Mouse (Mus musculus): Measurements from ENCODE around the gene Gm13691.
"Not testable (repeated sequence)": the region's sequence is repeated elsewhere in the genome, so short reads cannot be mapped to it uniquely, and the experiment has no call there.

Gene Gm13691

DNA sequence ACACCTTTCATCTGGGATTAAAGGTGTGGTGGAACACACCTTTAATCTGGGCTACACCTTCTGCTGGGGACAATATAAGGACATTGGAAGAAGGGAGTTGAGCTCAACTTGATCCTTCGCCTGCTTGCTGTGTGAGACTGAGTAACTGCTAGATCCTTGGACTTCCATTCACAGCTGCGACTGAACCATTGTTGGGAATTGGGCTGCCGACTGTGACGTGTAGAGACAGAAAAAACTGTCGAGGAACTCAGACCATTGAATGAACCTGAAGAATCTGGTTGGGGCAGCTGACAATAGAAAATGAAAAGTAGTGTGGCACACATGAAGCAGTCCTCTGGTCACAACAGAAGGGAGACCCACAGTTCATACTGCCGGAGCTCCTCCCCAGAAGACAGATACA lies at the start of gene Gm13691:
Gm13691 (plus strand) TSS at position 301 of the 400 bp plus-strand sequence.
- not testable (repeated sequence) for DNase-seq (ENCODE audit: extremely low spot score, low spot score)

DNA sequence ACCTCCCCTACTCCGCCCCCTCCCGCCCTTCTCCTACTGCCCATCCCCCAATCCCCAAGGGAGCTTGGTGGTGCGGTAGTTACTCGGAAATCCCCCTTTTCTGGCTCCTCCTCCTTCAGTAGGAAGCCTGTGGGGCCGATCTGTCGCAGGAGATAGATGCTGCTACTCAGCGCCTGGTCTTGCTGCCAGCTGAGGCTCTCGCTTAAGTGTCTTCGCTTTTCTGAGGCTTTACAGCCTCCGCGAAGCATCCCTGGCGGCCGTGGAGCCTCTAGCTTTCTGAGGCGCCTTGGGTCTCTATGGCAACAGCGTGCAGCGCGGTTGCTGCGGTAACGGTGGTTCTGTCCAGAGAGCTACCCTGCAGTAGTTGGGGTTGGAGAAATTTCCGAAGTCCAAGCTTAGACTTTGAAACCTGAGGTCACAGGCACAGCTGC lies 49.4 kb upstream of the Gm13691 start, which contains the start of gene Zswim2:
Zswim2 (minus strand) TSS at position 298 of the 431 bp plus-strand sequence.
- DNase-seq (ENCODE audit: extremely low spot score, low spot score) = peak; percentile 74

DNA sequence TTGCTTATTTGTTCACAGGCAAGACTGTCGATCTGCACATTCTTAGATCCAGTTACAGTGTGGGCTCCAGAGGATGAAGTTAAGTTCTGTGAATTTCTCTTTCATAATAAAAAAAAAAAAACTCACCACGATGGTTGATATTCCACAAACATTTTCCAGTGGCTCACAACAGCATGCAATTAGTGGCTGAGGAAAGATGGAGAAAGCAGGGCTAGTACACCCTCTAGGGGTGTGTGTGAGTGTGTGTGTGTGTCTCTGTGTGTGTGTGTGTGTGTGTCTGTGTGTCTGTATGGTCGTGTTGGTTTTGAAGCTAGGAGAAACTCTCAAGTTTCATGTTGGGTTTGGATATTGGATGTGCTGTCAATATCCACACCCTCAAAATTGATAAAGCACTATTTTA lies 49.0 kb upstream of the Gm13691 start:
- DNase-seq (ENCODE audit: extremely low spot score, low spot score) = no peak

DNA sequence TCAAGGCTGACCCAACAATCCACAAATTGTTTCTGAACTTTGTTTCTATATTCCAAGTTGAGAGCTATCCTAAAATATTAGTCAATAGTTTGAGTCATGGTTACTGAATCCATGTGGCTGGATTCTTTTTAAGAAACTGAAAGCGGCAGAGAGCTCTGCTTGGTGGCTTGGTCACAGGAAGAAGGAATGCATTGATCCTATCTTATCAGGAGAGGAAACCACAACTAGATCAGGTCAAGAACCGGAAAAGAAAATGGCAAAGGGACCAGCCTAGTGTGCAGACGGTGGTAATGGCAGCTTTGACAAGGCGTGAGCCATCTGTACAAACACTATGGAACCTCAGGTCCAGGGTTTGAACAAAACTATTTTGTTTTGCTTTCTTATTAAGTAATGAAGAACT lies 48.6 kb upstream of the Gm13691 start:
- no peak for DNase-seq (ENCODE audit: extremely low spot score, low spot score)

DNA sequence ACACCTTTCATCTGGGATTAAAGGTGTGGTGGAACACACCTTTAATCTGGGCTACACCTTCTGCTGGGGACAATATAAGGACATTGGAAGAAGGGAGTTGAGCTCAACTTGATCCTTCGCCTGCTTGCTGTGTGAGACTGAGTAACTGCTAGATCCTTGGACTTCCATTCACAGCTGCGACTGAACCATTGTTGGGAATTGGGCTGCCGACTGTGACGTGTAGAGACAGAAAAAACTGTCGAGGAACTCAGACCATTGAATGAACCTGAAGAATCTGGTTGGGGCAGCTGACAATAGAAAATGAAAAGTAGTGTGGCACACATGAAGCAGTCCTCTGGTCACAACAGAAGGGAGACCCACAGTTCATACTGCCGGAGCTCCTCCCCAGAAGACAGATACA lies 35.0 kb upstream of the Gm13691 start, which contains the start of gene Gm13698:
Gm13698 (plus strand) TSS at position 301 of the 400 bp plus-strand sequence.
- not testable (repeated sequence) for DNase-seq (ENCODE audit: extremely low spot score, low spot score)

DNA sequence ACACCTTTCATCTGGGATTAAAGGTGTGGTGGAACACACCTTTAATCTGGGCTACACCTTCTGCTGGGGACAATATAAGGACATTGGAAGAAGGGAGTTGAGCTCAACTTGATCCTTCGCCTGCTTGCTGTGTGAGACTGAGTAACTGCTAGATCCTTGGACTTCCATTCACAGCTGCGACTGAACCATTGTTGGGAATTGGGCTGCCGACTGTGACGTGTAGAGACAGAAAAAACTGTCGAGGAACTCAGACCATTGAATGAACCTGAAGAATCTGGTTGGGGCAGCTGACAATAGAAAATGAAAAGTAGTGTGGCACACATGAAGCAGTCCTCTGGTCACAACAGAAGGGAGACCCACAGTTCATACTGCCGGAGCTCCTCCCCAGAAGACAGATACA lies 29.1 kb upstream of the Gm13691 start, which contains the start of gene Gm13693:
Gm13693 (plus strand) TSS at position 301 of the 400 bp plus-strand sequence.
- DNase-seq (ENCODE audit: extremely low spot score, low spot score) = not testable (repeated sequence)

DNA sequence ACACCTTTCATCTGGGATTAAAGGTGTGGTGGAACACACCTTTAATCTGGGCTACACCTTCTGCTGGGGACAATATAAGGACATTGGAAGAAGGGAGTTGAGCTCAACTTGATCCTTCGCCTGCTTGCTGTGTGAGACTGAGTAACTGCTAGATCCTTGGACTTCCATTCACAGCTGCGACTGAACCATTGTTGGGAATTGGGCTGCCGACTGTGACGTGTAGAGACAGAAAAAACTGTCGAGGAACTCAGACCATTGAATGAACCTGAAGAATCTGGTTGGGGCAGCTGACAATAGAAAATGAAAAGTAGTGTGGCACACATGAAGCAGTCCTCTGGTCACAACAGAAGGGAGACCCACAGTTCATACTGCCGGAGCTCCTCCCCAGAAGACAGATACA lies 23.3 kb upstream of the Gm13691 start, which contains the start of gene Gm13695:
Gm13695 (plus strand) TSS at position 301 of the 400 bp plus-strand sequence.
- DNase-seq (ENCODE audit: extremely low spot score, low spot score) = not testable (repeated sequence)

DNA sequence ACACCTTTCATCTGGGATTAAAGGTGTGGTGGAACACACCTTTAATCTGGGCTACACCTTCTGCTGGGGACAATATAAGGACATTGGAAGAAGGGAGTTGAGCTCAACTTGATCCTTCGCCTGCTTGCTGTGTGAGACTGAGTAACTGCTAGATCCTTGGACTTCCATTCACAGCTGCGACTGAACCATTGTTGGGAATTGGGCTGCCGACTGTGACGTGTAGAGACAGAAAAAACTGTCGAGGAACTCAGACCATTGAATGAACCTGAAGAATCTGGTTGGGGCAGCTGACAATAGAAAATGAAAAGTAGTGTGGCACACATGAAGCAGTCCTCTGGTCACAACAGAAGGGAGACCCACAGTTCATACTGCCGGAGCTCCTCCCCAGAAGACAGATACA lies 17.5 kb upstream of the Gm13691 start, which contains the start of gene Gm13696:
Gm13696 (plus strand) TSS at position 301 of the 400 bp plus-strand sequence.
- not testable (repeated sequence) for DNase-seq (ENCODE audit: extremely low spot score, low spot score)

DNA sequence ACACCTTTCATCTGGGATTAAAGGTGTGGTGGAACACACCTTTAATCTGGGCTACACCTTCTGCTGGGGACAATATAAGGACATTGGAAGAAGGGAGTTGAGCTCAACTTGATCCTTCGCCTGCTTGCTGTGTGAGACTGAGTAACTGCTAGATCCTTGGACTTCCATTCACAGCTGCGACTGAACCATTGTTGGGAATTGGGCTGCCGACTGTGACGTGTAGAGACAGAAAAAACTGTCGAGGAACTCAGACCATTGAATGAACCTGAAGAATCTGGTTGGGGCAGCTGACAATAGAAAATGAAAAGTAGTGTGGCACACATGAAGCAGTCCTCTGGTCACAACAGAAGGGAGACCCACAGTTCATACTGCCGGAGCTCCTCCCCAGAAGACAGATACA lies 11.7 kb upstream of the Gm13691 start, which contains the start of gene Gm13694:
Gm13694 (plus strand) TSS at position 301 of the 400 bp plus-strand sequence.
- DNase-seq (ENCODE audit: extremely low spot score, low spot score) = not testable (repeated sequence)

DNA sequence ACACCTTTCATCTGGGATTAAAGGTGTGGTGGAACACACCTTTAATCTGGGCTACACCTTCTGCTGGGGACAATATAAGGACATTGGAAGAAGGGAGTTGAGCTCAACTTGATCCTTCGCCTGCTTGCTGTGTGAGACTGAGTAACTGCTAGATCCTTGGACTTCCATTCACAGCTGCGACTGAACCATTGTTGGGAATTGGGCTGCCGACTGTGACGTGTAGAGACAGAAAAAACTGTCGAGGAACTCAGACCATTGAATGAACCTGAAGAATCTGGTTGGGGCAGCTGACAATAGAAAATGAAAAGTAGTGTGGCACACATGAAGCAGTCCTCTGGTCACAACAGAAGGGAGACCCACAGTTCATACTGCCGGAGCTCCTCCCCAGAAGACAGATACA lies 5.9 kb upstream of the Gm13691 start, which contains the start of gene Gm13697:
Gm13697 (plus strand) TSS at position 301 of the 400 bp plus-strand sequence.
- not testable (repeated sequence) for DNase-seq (ENCODE audit: extremely low spot score, low spot score)

DNA sequence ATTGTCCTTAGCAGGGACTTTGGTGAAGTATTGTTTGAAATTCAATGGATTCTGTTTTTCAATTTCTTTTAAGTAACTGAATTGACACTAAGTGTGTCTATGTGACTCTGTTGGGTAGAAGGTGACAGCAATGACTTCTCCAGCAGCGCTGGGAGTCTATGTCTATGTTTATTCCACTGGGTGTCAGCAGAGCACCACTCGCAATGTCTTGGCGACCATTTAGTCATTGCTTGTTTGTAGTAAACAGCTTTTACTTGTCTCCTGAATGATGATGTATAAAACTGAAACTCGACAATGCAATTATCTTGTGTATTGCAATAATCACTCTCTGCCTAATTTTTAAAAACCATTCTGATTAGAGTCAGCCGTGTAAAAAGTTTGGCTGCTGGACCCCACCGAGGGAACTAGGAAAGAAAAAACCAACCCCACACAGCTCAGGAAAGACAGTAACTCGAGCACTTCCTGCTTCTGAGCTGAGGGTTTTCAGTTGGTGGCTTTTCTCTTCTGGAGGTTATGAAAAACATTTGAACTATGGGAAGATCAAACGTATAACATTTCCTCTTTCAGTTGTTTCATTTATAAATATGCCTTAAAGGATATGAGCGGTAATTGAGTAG lies 3.4 kb downstream of the Gm13691 start:
- DNase-seq (ENCODE audit: extremely low spot score, low spot score) = not testable (repeated sequence)

DNA sequence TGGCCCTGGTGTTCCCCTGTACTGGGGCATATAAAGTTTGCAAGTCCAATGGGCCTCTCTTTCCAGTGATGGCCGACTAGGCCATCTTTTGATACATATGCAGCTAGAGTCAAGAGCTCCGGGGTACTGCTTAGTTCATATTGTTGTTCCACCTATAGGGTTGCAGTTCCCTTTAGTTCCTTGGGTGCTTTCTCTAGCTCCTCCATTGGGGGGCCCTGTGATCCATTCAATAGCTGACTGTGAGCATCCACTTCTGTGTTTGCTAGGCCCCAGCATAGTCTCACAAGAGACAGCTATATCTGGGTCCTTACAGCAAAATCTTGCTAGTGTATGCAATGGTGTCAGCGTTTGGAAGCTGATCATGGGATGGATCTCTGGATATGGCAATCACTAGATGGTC lies 4.2 kb downstream of the Gm13691 start:
- DNase-seq (ENCODE audit: extremely low spot score, low spot score) = not testable (repeated sequence)

DNA sequence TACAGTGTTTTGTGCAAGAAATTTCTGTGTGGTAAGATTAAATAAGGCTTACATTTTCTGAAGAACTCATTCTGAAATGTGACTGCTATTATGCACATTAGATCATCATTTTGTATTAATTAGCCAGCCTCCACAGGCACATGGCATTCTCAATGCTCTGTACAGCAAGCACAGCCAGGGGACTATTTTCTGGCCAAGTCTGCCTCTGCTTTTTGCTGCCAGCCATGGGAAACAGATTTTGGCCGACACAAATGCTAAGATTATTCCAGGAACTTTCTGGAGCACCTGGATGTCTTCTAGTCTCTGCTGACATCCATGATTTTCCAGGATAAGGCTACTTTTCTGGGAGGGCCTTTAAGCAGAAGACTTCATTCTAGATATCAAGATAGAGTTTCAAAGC lies 18.6 kb downstream of the Gm13691 start:
- no peak for DNase-seq (ENCODE audit: extremely low spot score, low spot score)

DNA sequence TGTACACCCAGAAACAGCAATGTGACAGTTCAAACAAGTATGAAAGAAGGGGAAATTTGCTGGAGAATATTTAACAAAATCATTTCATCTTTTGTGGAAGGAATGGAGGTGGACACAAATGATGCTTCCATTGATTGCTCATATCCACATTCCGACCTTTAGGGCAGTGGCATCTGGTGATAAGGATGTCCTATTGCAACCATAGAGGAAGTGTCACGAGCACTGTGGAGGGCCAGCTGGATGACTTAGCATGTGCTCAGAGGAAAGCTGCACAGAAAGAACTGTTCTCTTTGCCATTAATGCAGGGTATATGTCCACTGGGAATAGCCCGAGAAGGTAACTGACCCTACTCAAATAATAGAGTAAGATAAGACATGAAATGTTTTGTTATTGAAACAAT lies 19.5 kb downstream of the Gm13691 start:
- no peak for DNase-seq (ENCODE audit: extremely low spot score, low spot score)

DNA sequence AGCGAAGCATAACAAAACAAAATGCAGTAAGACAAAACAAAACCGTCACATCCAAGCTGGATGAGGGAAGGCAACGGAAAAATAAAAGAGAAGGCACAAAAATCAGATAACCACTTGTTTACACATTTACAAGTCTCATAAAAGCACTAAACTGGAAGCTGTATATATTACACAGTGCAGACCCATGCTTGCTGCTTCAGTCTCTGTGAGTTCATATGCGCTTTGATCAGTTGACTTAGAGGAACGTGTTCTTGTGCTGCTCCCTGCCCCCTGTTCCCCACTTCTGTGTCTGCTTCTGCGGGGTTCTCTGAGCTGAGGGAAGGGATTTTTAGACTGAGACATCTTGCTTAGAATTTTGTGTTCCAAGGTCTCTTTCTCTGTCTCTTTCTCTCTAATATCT lies 24.2 kb downstream of the Gm13691 start:
- DNase-seq (ENCODE audit: extremely low spot score, low spot score) = no peak

DNA sequence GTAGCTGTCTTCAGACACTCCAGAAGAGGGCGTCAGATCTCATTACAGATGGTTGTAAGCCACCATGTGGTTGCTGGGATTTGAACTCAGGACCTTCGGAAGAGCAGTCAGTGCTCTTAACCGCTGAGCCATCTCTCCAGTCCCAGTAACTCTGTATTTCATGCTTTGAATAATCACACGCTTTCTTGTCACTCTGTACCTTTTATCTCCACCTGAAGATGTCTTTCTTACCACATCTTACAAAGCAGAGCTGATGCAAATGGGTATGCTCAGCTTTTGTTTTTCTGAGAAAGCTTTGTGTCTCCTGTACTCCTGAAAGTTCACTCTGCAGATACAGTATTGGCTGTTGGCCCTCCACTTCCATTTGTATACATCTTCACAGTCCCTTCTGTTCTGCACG lies 25.9 kb downstream of the Gm13691 start:
- DNase-seq (ENCODE audit: extremely low spot score, low spot score) = not testable (repeated sequence)

DNA sequence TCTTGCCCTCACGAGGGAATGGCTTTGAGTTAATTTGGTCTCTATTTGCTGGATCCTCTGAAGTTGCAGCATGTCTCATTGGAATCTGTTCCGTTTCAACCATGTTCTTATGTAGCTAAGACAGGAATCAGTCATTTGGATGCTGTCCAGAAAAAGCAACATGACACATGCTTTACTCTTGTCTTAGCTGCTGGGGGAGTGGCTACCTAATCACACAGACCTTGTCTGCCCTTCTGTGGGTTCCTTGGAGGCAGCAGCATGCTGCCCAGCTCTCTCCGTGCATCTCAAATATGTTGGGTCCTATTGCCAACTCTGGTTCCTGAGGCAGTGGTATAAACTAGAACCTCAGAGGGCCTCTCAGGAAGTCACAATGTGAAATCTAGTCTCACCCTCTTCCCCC lies 28.0 kb downstream of the Gm13691 start:
- no peak for DNase-seq (ENCODE audit: extremely low spot score, low spot score)

DNA sequence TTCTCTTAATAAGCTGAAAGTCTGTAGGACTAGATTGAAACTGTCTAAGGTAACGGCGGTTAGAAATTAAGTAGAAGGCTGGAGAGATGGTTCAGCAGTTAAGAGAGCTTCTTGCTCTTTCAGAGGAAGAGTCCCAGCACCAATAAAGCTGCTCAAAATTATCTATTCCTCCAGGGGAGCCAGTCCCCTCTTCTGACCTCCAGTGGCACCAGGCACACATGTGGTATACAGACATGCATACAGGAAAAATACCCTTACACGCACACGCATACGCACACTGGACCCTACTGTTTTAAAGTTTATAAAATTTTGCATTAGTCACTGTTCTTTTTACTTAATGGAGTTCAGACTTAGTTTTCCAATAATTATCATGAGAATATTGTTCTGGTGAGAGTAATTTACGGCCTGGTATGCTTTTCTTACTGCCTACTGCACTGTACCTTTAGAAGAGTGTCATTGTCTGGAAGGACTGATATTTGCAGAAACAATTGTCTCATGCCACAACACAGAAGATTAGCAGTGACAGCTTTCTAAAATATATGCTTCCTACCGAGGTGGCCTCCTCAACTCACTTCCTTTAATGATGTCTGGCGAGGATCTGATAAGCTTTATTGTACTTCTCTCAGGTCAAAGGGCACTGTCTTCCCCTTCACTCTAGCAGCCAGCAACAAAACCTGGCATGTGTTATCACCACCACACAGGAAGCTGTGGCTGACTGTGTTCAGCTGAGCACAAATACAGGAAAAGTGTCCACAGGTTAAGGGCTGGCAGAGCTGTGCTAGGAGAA lies 29.4 kb downstream of the Gm13691 start:
- DNase-seq (ENCODE audit: extremely low spot score, low spot score) = no peak

DNA sequence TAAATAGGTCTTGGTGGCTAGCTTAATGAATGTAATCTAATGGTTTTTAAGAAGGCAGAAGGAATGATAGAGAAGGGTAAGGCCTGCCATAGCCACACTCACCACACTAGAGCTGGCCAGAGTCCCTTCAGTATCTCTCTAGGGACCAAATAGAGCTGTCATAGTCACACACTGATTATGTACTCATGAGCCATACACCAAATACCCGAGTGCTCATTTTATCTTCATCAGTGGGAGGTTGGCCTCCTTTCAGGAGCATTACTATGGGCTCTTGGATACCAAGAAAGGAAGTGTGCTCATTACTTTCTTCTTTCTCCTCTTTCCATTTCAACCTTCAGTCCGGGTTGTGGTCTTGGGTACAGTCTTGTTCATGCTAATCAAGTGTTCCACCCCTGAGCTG lies 31.6 kb downstream of the Gm13691 start:
- no peak for DNase-seq (ENCODE audit: extremely low spot score, low spot score)

DNA sequence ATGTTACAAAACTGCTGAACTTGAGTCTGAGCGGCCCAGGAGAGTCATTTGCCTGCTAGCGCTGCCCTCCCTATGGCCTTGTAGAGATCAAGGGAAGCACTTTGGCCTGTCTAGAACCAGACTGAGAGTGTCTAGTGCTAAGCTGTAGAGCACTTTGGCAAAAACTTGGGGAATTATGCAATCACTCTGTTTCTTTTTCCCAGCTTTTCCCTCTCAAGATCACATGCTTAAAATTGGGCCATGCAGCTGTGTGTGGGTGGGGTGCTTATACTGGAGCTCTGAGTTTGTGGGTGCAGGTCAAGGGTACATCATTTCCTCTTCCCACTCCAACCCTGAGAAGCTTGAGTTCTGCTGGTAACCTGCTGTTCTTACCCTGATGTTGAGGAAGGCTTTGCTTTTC lies 32.6 kb downstream of the Gm13691 start:
- no peak for DNase-seq (ENCODE audit: extremely low spot score, low spot score)

DNA sequence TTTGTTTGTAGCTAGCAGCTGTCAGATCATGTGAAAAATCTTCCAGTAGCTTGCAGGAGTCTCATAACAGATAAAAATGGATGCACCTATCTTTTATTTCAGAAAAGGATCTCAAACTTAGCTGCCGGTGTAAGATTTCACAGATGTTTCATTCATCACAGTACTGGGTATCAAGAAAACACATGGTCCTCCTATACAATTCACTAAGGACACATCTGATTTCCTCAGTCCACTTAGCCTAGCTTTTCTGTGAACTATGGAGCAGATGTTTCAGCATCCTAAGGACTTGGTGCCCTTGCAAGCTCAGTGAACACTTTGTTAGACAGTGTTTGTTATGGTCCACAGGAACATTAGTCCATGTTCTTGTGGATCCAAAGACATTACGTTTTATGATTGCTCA lies 33.0 kb downstream of the Gm13691 start:
- DNase-seq (ENCODE audit: extremely low spot score, low spot score) = no peak

DNA sequence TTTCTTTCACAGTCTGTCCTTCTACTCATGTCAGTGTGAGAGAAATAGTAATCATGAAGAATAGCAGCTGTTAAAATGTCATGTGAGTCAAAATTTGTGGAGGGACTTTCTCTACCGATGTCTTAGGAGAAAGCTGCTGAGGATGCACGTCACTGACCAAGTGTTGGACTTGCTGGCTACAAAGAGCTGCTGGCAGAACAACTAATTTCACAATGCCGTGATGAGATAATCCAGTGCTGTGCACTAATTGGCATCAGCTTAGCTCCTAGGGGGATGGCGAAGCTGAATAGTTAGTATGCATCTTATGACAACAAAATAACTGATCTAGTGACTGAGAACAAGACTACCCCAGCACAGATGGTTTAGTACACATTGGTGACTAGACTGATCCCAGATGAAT lies 34.9 kb downstream of the Gm13691 start:
- no peak for DNase-seq (ENCODE audit: extremely low spot score, low spot score)

Data from neural tube, embryonic 10.5 days (tissue).